Mouse (Mus musculus): ENCODE results near the gene Cul5. TPM values are rescaled to one million over a fixed set of nuclear protein-coding genes. Genes with fewer than 3 reads are reported as not detected.

Cul5 gene
- polyA plus RNA-seq (2015; fragmentation: Illumina TruSeq; extraction: RNeasy Lipid Tissue Mini Kit (QIAGEN cat#74804); ENCODE audit: insufficient read depth, low replicate concordance), result 29.9 TPM

GRCm38 (mm10) chr9:53669680-53670219, at the start of gene Cul5:
Gene Cul5 (minus strand): TSS chr9:53670014.

GRCm38 (mm10) chr9:53705992-53706696, 36.3 kb upstream of the Cul5 start, which contains the start of gene Rab39:
Gene Rab39 (minus strand): TSS chr9:53706232.

DNA sequence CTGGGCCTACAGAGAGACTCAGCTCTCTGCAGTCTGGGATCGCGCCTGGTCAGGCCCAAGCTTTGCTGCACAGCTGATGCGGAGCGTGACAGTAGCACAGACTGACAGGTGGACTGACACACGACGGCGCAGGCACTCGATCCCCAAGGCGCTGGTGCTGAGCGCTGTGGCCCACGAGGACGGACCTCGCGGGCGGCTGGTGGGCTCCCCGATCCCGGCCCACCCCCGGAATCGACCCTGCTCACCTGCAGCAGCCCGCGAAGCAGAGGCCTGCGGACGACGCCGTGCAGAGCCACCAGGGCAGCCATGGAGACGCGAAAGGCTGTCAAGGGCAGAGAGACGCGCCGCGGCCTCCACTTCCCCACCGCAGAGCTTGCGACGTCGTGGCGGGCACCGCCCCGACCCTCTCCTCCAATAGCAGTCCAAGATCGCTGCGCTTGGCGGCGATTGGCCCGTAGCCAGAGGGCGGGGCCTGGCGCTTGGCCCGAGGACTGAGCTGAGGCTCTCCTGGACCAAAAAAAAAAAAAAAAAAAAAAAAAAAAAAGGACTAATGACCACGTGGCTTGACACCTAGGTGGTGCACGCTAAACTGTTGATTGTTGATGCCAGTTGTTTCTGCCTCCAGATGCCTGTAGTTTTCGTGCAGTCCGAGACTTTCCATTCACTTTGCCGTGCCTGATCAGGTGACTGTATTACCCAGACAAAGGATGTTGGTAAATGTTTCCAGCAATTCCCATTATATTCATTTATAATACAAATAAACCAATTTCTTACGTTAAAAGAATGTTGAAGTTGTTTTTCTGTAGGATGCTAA, 59.6 kb downstream of the Cul5 start, which contains the start of gene Acat1:
Gene Acat1 (minus strand): TSS at position 415 of the 814 bp plus-strand sequence.

Other genes with a start within 250 kb of the Cul5 start
- 36.4 TPM for gene Atm, start 133.3 kb downstream of the Cul5 start, polyA plus RNA-seq (2015; fragmentation: Illumina TruSeq; extraction: RNeasy Lipid Tissue Mini Kit (QIAGEN cat#74804); ENCODE audit: insufficient read depth, low replicate concordance)
- 18.6 TPM for gene Npat, start 133.0 kb downstream of the Cul5 start, polyA plus RNA-seq (2015; fragmentation: Illumina TruSeq; extraction: RNeasy Lipid Tissue Mini Kit (QIAGEN cat#74804); ENCODE audit: insufficient read depth, low replicate concordance)
- gene Acat1, start 59.6 kb downstream of the Cul5 start, polyA plus RNA-seq (2015; fragmentation: Illumina TruSeq; extraction: RNeasy Lipid Tissue Mini Kit (QIAGEN cat#74804); ENCODE audit: insufficient read depth, low replicate concordance), result 43.9 TPM
- gene Rab39, start 36.2 kb upstream of the Cul5 start, polyA plus RNA-seq (2015; fragmentation: Illumina TruSeq; extraction: RNeasy Lipid Tissue Mini Kit (QIAGEN cat#74804); ENCODE audit: insufficient read depth, low replicate concordance), result 12.5 TPM
- 4.8 TPM for gene Slc35f2, start 101.5 kb upstream of the Cul5 start, polyA plus RNA-seq (2015; fragmentation: Illumina TruSeq; extraction: RNeasy Lipid Tissue Mini Kit (QIAGEN cat#74804); ENCODE audit: insufficient read depth, low replicate concordance)
- gene Sln, start 180.2 kb upstream of the Cul5 start, polyA plus RNA-seq (2015; fragmentation: Illumina TruSeq; extraction: RNeasy Lipid Tissue Mini Kit (QIAGEN cat#74804); ENCODE audit: insufficient read depth, low replicate concordance), result 0.36 TPM

Data from spleen, adult 10 weeks (tissue).